Mouse (Mus musculus) liver, embryonic 14.5 days (tissue): ENCODE results near the gene Slc2a3.

Experiments
- CTCF ChIP-seq: IDR thresholded peaks from 2 replicates; pipeline ENCODE4 v1.5.1; 2016; ENCODE audit warnings: antibody characterized with exemption, low read depth, control low read depth
- EP300 ChIP-seq: IDR thresholded peaks from 2 replicates; pipeline ENCODE4 v1.6.1; 2016; ENCODE audit warnings: antibody characterized with exemption, low read depth

GRCm38 (mm10) chr6:122707036-122707800 is 94.2 kb downstream of the Slc2a3 start, which contains the start of gene Nanog:
- TF ChIP-seq CTCF: no peak
- no peak for TF ChIP-seq EP300
